Mouse (Mus musculus): ENCODE measurements around the gene Cdipt.

Cdipt gene

GRCm38 (mm10) chr7:127025556-127026160 is 49.9 kb downstream of the Cdipt start:
- peak; percentile 53 for DNase-seq

- peak; percentile 54 for DNase-seq
Measured at GRCm38 (mm10) chr7:127026161-127026600, 50.5 kb downstream of the Cdipt start.

GRCm38 (mm10) chr7:127026616-127026983 is 50.9 kb downstream of the Cdipt start:
- DNase-seq: no peak

GRCm38 (mm10) chr7:127026984-127027726 is 51.4 kb downstream of the Cdipt start, which contains the start of gene Maz:
Maz (minus strand) TSS chr7:127027037.
- peak; percentile 99 for DNase-seq

GRCm38 (mm10) chr7:127027885-127028284 is 52.2 kb downstream of the Cdipt start:
- DNase-seq: no peak

Measured in right cerebral cortex, postnatal 14 days (tissue).